9 mouse cellular contexts compared by ENCODE assay signal in genomic region chr14:20884691-20885090, GRCm38 (mm10). TPM values are rescaled to one million over a fixed set of nuclear protein-coding genes. Genes with fewer than 3 reads are reported as not detected.
A peak's percentile ranks its signal among the peaks of the same experiment; 100 is the strongest.
DNase-seq lines count a peak whose midpoint lies in the region; ATAC-seq and TF ChIP-seq lines count a peak whose summit lies in the region.
"Had no signal": no experiment of that assay in that cellular context is flagged by ENCODE, and none has a peak within 500 bp of the region (broad histone marks: within the 10 kb centered on the region; RNA-seq: fewer than 3 reads in every experiment).

No protein-coding gene starts in this region.

- H3K4me3 ChIP-seq in heart, embryonic 13.5 days = no peak overlapping the region
- H3K4me3 ChIP-seq in intestine, postnatal 0 days (ENCODE audit: low read depth, low read length) = no peak overlapping the region
- H3K4me3 ChIP-seq in stomach, postnatal 0 days (ENCODE audit: low read depth, low read length) = no peak overlapping the region
- H3K4me3 ChIP-seq: midbrain, embryonic 15.5 days had no signal

- peaks cover 24% of the 10 kb centered on the region for H3K4me1 ChIP-seq in heart, embryonic 13.5 days
- H3K4me1 ChIP-seq in intestine, postnatal 0 days (replicated peaks; ENCODE audit: control insufficient read depth, insufficient read depth, low read length) = 0 out of 2 replicates have a peak, but pooled peaks cover 7% of the 10 kb centered on the region
- peaks cover 4% of the 10 kb centered on the region for H3K4me1 ChIP-seq in stomach, postnatal 0 days (replicated peaks; ENCODE audit: control insufficient read depth, insufficient read depth)
- H3K4me1 ChIP-seq: midbrain, embryonic 15.5 days had no signal

- H3K27ac ChIP-seq in heart, embryonic 13.5 days (replicated peaks) = peak overlapping the region; percentile 68
- H3K27ac ChIP-seq in intestine, postnatal 0 days (ENCODE audit: low read depth, low read length) = peak overlapping the region; percentile 3; the same call in 1 of the 2 replicates
- peak overlapping the region; percentile 74 for H3K27ac ChIP-seq in stomach, postnatal 0 days (replicated peaks)
- H3K27ac ChIP-seq: midbrain, embryonic 15.5 days had no signal

- no peak for ATAC-seq in heart, embryonic 13.5 days (ENCODE audit: extremely low read depth, insufficient number of reproducible peaks, low FRiP score, low TSS enrichment)
- no peak for ATAC-seq in intestine, postnatal 0 days
- ATAC-seq in stomach, postnatal 0 days (ENCODE audit: low FRiP score, low TSS enrichment) = no peak; the same call in 1 of the 2 replicates
- ATAC-seq: midbrain, embryonic 15.5 days had no signal

- TF ChIP-seq CTCF in intestine, postnatal 0 days (IDR thresholded peaks at IDR 0.05; ENCODE audit: low read depth) = no peak
- no peak for TF ChIP-seq CTCF in stomach, postnatal 0 days (IDR thresholded peaks at IDR 0.05; ENCODE audit: low read depth)

- 75% methylated on average over 5 of the region's 5 CpGs for WGBS in heart, embryonic 13.5 days
- 71% methylated on average over 5 of the region's 5 CpGs for WGBS in intestine, postnatal 0 days
- WGBS in stomach, postnatal 0 days = 79% methylated on average over 5 of the region's 5 CpGs

- peak overlapping the region; percentile 55 for H3K4me2 ChIP-seq in heart, embryonic 13.5 days
- H3K4me2 ChIP-seq in intestine, postnatal 0 days (replicated peaks; ENCODE audit: low read depth) = 0 out of 2 replicates have a peak overlapping the region, but pooled peaks have one; percentile 17
- H3K4me2 ChIP-seq in stomach, postnatal 0 days (replicated peaks; ENCODE audit: low read depth) = peak overlapping the region; percentile 28; the same call in 1 of the 2 replicates
- H3K4me2 ChIP-seq: midbrain, embryonic 15.5 days had no signal

- H3K9me3 ChIP-seq in heart, embryonic 13.5 days = no peaks in the 10 kb centered on the region
- H3K9me3 ChIP-seq in intestine, postnatal 0 days (ENCODE audit: control insufficient read depth) = no peaks in the 10 kb centered on the region
- no peaks in the 10 kb centered on the region for H3K9me3 ChIP-seq in stomach, postnatal 0 days (ENCODE audit: control insufficient read depth, low read length)
- H3K9me3 ChIP-seq: midbrain, embryonic 15.5 days had no signal

- intact Hi-C loops in heart, postnatal 25 days (cut with DNase I) = no loop called here

- no peak for TF ChIP-seq EP300 in stomach, postnatal 0 days (optimal IDR thresholded peaks at IDR 0.05)

- no peaks in the 10 kb centered on the region for H3K27me3 ChIP-seq in heart, embryonic 13.5 days (replicated peaks)
- H3K27me3 ChIP-seq in intestine, postnatal 0 days (replicated peaks; ENCODE audit: control insufficient read depth, insufficient read depth, low read length) = no peaks in the 10 kb centered on the region
- no peaks in the 10 kb centered on the region for H3K27me3 ChIP-seq in stomach, postnatal 0 days (ENCODE audit: control insufficient read depth, insufficient read depth, low read length)
- H3K27me3 ChIP-seq: midbrain, embryonic 15.5 days had no signal

- no peak for DNase-seq in heart, postnatal 25 days (ENCODE audit: low spot score)
- peak; percentile 29 for DNase-seq in thymus, postnatal 4 days
- no peak for DNase-seq in thymus, postnatal 0 days (ENCODE audit: low spot score)
- no peak for DNase-seq in stomach, postnatal 0 days (ENCODE audit: low spot score)
- DNase-seq in neural tube, embryonic 10.5 days (ENCODE audit: extremely low spot score, low spot score) = no peak
- DNase-seq in MN1 (ENCODE audit: low spot score) = no peak

- no peaks in the 10 kb centered on the region for H3K36me3 ChIP-seq in heart, embryonic 13.5 days
- H3K36me3 ChIP-seq in intestine, postnatal 0 days (ENCODE audit: control insufficient read depth, insufficient read depth) = no peaks in the 10 kb centered on the region
- H3K36me3 ChIP-seq in stomach, postnatal 0 days (ENCODE audit: control insufficient read depth, insufficient read depth, low read length) = no peaks in the 10 kb centered on the region
- H3K36me3 ChIP-seq: midbrain, embryonic 15.5 days had no signal

- H3K9ac ChIP-seq in heart, embryonic 13.5 days = peak overlapping the region; percentile 68
- H3K9ac ChIP-seq in intestine, postnatal 0 days (ENCODE audit: low read depth, low read length) = no peak overlapping the region
- no peak overlapping the region for H3K9ac ChIP-seq in stomach, postnatal 0 days (ENCODE audit: low read length)
- H3K9ac ChIP-seq: midbrain, embryonic 15.5 days had no signal

RNA-seq across cellular contexts. Expression of gene Vcl, which starts 44.5 kb away (rescaled TPM):
- 67.1 and 69.8 TPM in 2 replicates for polyA plus RNA-seq in heart, embryonic 13.5 days (2015; fragmentation: Nextera tagmentation; extraction: Ambion mirVana)
- 100 to 1,000 TPM; 126 to 132 TPM for total RNA-seq in heart, postnatal 25 days (2021)
- polyA plus RNA-seq in thymus, postnatal 0 days (2015; fragmentation: Nextera tagmentation; extraction: Ambion mirVana) = 6.4 and 6.6 TPM in 2 replicates
- polyA plus RNA-seq in intestine, postnatal 0 days (2015; fragmentation: Nextera tagmentation; extraction: Ambion mirVana) = 33.8 and 33.9 TPM in 2 replicates
- 52.0 and 54.5 TPM in 2 replicates for polyA plus RNA-seq in stomach, postnatal 0 days (2015; fragmentation: Nextera tagmentation; extraction: Ambion mirVana)

RNA-seq across cellular contexts. Expression of gene Plau, which starts 48.2 kb away (rescaled TPM):
- polyA plus RNA-seq in heart, embryonic 13.5 days (2015; fragmentation: Nextera tagmentation; extraction: Ambion mirVana) = 1.4 and 2.3 TPM in 2 replicates
- total RNA-seq in heart, postnatal 25 days (2021) = 1 to 10 TPM; 4.5 to 4.6 TPM
- 3.5 and 3.7 TPM in 2 replicates for polyA plus RNA-seq in thymus, postnatal 0 days (2015; fragmentation: Nextera tagmentation; extraction: Ambion mirVana)
- 2.7 and 3.8 TPM in 2 replicates for polyA plus RNA-seq in intestine, postnatal 0 days (2015; fragmentation: Nextera tagmentation; extraction: Ambion mirVana)
- 2.1 and 3.1 TPM in 2 replicates for polyA plus RNA-seq in stomach, postnatal 0 days (2015; fragmentation: Nextera tagmentation; extraction: Ambion mirVana)

Comparison
In these comparisons a context has a peak if more than half of its experiments do, and no peak if none do; other contexts are left out.
1. H3K27ac ChIP-seq: peak in every context shown above with its lines; median percentile 74 in stomach, postnatal 0 days; 68 in heart, embryonic 13.5 days; 3 in intestine, postnatal 0 days.